Mouse (Mus musculus): ENCODE results near the gene Arrdc2. TPM values are rescaled to one million over a fixed set of nuclear protein-coding genes. Genes with fewer than 3 reads are reported as not detected.
A peak's percentile ranks its signal among the peaks of the same experiment; 100 is the strongest.
"Not testable (repeated sequence)": the region's sequence is repeated elsewhere in the genome, so short reads cannot be mapped to it uniquely, and the experiment has no call there.

Gene Arrdc2
- total RNA-seq, 1 experiment from 2014 or later: 24.6 TPM

DNA sequence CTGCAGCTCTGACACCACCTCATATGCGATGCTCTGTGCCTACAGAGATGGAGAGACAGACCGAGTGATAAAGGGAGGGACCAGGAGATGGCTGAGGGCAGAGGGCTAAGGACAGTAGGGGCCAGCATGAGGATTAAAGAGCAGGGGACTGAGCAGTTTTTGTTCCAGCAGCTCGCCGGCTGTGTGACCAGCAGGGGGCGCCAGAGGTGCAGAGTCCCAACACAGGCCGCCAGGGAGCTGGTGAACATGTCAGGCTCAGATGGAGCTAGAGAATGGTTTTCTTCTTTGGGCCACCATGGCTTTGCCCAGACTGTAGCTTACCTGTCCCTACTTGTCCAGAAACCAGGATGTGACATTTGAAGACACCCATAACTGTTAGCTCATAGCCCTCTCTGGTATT, 5.0 kb upstream of the Arrdc2 start:
- ATAC-seq (replicated peaks; ENCODE audit: insufficient number of reproducible peaks, low FRiP score, low TSS enrichment, poor library complexity, severe bottlenecking): peak; percentile 39; the same call in 1 of the 2 replicates

DNA sequence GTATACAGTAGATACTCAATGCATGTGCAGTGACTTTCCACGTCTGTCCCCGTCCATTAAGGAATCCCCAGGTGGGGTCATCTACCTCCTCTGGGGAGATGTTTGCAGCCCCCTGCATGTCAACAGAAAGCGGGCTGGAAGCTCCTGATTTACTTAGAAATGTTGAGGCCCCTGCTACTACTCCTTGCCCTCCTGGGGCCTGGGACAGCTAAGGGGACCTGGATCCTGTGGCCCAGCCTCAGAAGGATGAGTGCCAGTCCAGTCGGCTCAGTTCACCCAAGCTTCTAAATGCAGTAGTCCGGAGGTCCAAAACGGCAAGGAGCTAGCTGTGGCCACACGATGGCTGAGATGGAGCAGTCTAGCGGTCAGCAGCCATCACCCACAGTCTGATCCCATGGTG, 4.4 kb upstream of the Arrdc2 start:
- no peak for ATAC-seq (replicated peaks; ENCODE audit: insufficient number of reproducible peaks, low FRiP score, low TSS enrichment, poor library complexity, severe bottlenecking)

DNA sequence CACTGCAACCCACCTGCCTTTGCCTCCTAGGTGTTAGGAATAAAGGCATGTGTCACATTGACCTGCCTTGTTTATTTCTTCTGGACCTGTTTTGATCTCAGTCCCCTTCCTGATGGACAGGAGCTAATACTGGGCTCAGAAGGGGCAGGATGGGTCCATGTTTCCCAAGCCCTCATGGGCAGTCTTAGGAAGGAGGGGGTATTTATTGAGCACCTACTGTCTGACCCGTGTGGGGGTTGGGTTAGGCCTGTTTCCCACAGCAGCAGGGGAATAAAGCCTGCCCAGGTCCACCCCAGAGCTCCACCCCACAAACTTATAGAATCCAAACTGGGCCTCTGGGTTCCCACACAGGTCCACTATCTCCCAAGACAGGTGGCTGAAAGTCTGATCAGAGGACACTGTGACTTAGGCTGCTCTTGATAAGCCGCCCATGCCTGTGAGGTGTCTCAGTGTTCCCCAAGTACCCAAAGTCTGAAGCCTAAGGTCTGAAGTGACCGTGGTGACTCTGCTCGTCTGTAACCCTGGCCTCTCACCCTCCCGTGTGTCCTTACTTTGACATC, 3.8 kb upstream of the Arrdc2 start:
- ATAC-seq (replicated peaks; ENCODE audit: insufficient number of reproducible peaks, low FRiP score, low TSS enrichment, poor library complexity, severe bottlenecking): no peak

DNA sequence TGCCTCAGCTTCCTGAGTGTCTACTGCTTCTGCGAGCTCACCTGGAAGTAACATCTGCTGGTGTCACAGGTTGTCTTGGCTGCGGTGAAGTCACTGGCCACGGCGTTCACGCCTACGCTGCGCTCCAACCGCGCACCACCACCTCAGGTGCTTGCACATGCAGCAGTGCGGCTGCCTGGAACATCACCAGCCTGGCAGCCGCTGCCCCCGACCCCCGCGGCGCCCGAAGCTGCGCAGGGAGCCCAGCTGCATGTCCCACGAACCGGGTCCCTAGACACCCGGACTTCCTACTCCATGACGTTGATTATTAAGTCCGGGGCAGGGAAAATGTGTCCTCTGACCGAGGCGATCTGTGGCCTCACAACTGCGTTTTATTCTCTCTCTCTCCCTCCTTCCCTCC, 3.0 kb upstream of the Arrdc2 start:
- no peak for ATAC-seq (replicated peaks; ENCODE audit: insufficient number of reproducible peaks, low FRiP score, low TSS enrichment, poor library complexity, severe bottlenecking)

DNA sequence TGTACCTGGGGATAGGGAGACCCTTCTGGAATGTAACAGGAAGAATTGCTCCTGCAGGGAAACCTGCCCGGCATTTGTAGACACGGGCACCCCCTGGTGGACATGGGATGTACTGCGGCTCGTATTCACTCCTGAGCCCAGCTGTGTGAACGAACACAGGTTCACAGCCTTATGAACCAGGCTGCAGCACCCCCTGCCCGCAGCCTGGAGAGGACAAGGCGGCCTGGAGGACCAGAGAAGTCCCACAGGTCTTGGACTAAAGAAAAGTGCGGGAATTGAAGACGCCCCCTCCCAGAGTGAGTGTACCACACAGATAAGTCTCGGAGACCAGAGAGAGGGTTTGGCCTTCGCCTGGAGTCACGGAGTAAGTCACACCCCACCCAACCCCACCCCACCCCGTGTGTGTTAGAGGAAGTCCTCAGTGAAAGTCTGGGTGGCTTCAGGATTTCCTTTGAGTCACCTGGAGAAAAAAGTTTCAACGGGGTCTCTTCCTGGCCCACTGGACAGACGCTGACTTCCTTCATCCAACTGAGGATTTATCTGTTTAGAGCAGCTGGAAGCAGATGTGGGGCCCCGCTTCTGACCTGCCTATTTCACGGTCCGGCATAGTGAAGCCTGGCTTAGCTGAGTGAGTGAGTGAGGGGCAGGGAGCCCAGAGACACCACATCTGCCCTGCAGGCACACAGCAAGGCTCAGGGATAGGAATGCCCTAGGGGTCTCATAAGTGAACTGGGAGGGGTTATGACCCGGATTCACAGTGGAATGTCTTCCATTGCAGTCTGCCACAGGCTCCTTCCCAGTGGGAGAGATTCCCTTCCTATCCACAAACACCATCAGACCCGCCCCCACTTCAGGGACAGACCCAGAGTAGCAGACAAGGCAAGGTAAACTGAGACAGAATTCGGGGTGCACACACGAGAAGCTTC, 1.9 kb upstream of the Arrdc2 start:
- ATAC-seq (replicated peaks; ENCODE audit: insufficient number of reproducible peaks, low FRiP score, low TSS enrichment, poor library complexity, severe bottlenecking): peak; percentile 23; the same call in 1 of the 2 replicates

- ATAC-seq (replicated peaks; ENCODE audit: insufficient number of reproducible peaks, low FRiP score, low TSS enrichment, poor library complexity, severe bottlenecking): no peak
These were observed 1.1 kb upstream of the Arrdc2 start for GRCm38 (mm10) chr8:70840590-70840989.

DNA sequence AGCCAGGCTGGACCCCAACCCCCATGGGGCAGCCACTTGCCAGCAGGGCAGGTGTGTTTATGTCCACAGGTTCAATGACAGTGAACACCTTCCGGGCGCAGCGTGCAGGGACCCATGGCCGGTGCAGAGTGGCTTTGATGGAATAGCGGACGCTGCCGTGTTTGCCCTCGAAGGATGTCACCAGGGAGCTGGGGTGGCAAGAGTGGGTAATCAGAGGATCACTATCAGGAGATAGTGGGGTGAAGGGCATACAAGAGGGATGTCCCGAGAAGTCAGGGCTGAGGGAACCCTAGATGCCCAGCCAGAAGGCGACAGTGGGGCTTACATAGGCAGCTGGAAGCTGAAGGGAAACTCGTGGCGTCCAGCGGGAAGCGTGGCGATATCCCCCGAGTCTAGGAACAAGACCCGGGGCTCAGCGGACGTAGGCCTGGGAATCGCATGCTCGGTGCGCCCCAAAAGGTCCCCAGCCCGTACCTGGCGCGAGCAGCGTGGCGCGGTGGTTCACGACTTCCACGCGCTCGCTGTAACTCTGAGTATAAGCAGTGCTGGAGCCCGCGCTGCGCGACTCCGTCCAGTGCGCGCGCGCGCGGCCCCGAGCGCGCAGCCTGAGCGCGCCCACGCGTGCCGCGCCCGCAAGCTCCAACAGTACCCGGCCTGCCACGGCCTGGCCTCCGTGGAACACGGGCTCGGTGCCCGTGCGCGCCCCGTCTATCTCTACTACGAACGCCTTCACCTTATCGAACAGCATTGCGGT, 689 bp downstream of the Arrdc2 start:
- ATAC-seq (replicated peaks; ENCODE audit: insufficient number of reproducible peaks, low FRiP score, low TSS enrichment, poor library complexity, severe bottlenecking): no peak

DNA sequence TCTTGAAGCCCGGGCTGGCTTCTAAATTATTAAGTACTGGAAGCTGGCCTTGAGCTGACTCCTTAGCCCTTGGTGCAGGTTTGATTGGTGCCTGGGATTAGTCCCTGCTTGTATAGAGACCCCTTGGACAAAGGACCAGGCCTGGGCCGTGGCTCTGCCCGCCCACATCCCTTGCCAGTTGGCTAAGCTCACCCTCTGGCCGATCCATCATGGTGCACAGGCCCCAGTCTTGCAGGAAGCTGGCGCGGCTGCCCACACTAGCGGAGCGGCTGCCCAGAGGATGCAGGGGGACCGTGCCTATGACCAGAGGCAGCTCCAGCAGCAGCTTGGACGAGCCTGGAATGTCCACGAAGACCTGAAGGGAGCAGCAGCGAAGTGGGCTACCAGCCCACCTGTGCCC, 2.9 kb downstream of the Arrdc2 start:
- no peak for ATAC-seq (replicated peaks; ENCODE audit: insufficient number of reproducible peaks, low FRiP score, low TSS enrichment, poor library complexity, severe bottlenecking)

DNA sequence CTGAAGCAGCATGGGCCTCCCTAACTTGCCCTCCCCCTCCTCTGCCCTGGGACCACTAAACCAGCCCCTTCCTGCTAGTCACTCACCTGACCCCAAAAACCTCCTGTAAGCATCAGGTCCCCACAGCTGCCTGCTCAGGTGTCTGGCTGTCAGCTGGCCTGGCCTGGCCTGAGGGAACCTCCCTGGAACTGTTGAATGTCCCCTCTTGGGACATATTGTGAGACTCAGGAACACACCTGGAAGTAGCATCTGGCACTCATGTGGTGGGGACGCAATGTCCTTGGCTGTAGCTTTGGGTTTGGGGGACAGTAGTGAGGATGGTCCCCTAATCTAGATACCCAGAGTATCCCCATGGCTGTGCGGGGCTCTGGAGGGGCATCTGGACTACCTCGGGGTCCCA, 5.4 kb downstream of the Arrdc2 start:
- ATAC-seq (replicated peaks; ENCODE audit: insufficient number of reproducible peaks, low FRiP score, low TSS enrichment, poor library complexity, severe bottlenecking): no peak

DNA sequence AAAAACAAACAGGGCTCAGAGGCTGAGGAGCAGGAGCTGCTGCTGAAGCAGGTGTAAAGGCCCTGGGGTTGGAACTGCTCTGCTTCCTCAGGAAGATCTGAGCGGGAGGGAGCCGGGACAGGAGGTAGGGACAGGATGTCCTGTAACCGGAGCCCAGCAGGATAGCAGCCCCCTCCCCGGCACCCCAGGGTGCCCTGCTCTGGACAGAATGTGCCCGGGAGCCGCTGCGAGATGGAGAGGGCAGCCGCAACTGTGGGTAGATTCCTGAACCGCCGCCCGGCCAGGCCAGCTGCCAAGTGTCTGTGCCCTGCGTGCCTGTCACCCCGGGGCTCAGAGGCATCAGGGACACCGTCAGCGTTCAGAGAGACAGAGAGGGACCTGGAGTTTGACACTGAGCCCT, 6.0 kb downstream of the Arrdc2 start:
- ATAC-seq (replicated peaks; ENCODE audit: insufficient number of reproducible peaks, low FRiP score, low TSS enrichment, poor library complexity, severe bottlenecking): 0 out of 2 replicates have a peak, but pooled peaks have one; percentile 1

DNA sequence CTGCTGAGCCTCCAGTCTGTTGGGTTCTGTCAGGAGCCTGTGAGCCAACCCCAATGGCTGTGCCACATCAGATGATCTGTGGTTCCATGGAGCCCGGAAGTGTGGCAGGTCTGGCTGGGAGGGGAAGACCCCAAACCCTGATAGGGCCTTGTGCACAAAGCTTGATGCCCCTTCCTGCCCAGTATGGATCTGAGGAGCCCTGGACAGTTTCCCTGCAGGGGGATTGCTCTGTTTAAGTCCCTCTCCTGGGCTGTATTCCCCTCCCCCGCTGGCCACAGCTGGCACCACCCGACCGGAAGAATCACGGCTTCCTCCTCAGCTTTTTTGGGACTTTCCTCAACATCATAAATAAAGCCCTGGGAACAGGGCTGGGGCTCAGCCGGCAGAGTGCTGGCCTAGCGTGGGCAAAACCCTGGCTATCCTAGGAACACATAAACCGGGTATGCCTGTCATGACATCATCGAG, 6.5 kb downstream of the Arrdc2 start:
- peak; percentile 67 for ATAC-seq (replicated peaks; ENCODE audit: insufficient number of reproducible peaks, low FRiP score, low TSS enrichment, poor library complexity, severe bottlenecking)

DNA sequence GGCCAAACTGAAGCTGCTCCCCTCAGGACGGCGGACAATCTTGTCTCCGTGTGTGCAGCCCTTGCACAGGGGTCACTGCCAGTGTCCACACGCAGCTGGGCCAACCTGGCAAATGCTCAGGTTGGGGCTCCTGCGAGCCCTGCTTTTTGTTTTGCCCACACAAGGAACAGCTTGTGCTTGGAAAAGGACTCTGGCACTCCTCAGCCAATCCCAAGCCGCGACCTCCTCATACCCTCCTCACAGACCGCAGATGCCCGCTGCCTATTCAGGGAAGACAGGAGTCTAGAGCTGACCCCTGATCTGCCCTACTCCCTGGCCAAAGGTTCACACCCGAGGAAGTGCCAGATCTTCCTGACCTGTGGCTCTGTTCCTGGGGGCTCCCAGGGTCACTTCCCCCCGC, 7.1 kb downstream of the Arrdc2 start:
- ATAC-seq (replicated peaks; ENCODE audit: insufficient number of reproducible peaks, low FRiP score, low TSS enrichment, poor library complexity, severe bottlenecking): no peak

DNA sequence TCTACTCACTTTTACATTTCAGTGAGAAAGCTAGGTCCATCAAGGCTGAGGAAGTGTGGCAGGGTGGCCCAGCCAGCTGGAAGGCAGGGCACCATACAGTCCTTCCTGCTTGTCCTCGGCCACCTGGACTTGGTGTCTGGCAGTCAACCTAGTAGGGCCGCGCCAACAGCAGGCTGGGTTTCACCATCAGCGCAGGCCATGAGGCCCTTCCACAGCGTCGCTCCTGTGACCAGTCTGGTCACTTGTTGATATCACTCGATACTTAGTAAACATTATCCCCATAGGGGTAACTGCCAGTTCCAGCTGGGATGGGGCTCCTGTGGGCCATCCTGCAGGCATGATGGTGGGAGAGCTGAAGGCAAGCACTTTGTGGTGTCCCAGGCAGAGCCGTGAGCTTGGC, 8.0 kb downstream of the Arrdc2 start:
- ATAC-seq (replicated peaks; ENCODE audit: insufficient number of reproducible peaks, low FRiP score, low TSS enrichment, poor library complexity, severe bottlenecking): no peak

- ATAC-seq (replicated peaks; ENCODE audit: insufficient number of reproducible peaks, low FRiP score, low TSS enrichment, poor library complexity, severe bottlenecking): no peak
These were observed 11.7 kb downstream of the Arrdc2 start for GRCm38 (mm10) chr8:70827796-70828195.

DNA sequence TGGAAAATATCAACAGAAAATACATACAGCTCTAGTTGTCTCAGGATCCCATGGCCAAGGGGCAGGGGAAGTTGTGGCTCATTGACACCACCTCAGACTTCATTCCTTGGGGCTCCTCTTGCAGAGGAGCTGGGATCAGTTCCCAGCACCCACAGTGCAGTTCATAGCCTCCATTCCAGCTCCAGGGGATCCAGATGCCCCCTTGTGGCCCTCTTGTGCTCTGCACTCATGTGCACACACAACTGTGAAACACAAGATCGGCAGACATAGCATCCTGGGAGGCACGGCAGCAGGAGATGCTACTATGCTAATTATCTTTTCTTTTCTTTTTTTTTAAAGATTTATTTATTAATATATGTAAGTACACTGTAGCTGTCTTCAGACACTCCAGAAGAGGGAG, 12.5 kb downstream of the Arrdc2 start:
- no peak for ATAC-seq (replicated peaks; ENCODE audit: insufficient number of reproducible peaks, low FRiP score, low TSS enrichment, poor library complexity, severe bottlenecking)

- no peak for ATAC-seq (replicated peaks; ENCODE audit: insufficient number of reproducible peaks, low FRiP score, low TSS enrichment, poor library complexity, severe bottlenecking)
These were observed 13.7 kb downstream of the Arrdc2 start for GRCm38 (mm10) chr8:70825816-70826215.

- no peak for ATAC-seq (replicated peaks; ENCODE audit: insufficient number of reproducible peaks, low FRiP score, low TSS enrichment, poor library complexity, severe bottlenecking)
These were observed 15.7 kb downstream of the Arrdc2 start for GRCm38 (mm10) chr8:70823802-70824201.

GRCm38 (mm10) chr8:70822594-70822993, 16.9 kb downstream of the Arrdc2 start:
- not testable (repeated sequence) for ATAC-seq (replicated peaks; ENCODE audit: insufficient number of reproducible peaks, low FRiP score, low TSS enrichment, poor library complexity, severe bottlenecking)

DNA sequence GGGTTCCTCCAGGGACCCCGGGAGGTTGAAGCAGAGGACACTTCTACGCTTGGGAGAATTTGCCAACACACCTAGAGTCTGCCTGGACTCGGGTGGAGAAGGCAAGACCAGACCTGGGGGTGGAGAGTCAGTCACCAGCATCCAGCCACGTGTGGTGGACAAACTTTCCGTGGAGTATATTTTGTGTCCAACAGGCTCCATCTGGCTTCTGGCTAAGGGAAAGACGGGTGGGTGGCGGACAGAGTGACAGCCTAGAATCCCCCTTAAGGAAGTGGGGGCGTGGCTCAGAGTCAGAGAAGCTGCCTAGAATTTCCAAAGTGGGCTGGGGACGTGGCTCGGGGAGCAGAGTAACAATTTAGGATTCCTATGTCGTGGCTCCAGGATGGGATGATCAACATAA, 17.5 kb downstream of the Arrdc2 start:
- no peak for ATAC-seq (replicated peaks; ENCODE audit: insufficient number of reproducible peaks, low FRiP score, low TSS enrichment, poor library complexity, severe bottlenecking)

All from monocyte, adult 5-6 weeks (primary cell).